Mouse (Mus musculus): ENCODE measurements around the gene Ankrd63.

DNA sequence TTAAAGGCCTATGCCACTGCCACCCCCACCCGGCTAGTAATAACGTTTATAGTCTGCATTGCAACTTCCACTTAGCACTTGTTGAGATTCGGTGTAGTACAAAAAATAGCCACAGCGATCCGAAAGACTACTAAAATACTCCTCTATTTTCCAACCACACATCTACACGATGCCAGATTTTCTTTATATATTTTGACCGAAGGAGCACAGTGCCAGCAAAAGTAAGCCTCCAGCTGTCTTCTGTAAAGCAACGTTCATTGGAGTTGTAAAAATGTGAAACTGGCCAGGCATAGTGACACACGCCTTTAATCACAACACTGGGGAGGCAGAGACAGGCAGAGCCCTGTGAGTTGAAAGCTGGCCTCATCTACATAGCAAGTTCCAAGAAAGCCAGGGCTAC is 37.4 kb upstream of the Ankrd63 start:
- TF ChIP-seq CTCF (IDR thresholded peaks at IDR 0.05) (no peak), POLR2A (IDR thresholded peaks at IDR 0.05; ENCODE audit: insufficient read depth, low read depth, low read length) (no peak)
